Mouse (Mus musculus): Measurements from ENCODE around the gene Msantd1.

The Msantd1 gene

GRCm38 (mm10) chr5:34968386-34968785 lies 60.6 kb downstream of the Msantd1 start:
- no peak for DNase-seq (ENCODE audit: low spot score in 2 of 2)

- no peak for DNase-seq (ENCODE audit: low spot score in 2 of 2)
These were observed 64.7 kb downstream of the Msantd1 start for GRCm38 (mm10) chr5:34972471-34972870.
